Mouse (Mus musculus) olfactory bulb, adult 2 months (tissue): ENCODE measurements at regions not wholly inside any gene's neighbourhood (a gene's known extent, or its start where the extent isn't known, plus 50 kb on each side); places are given as distances from the start of the nearest gene placed in this dataset.

Experiments used
- CTCF ChIP-seq: fragments of 200-500 bp; IDR thresholded peaks from 2 replicates; pipeline ENCODE4 v1.5.1; 2012; ENCODE audit warnings: low read depth, mild to moderate bottlenecking, low read length, moderate library complexity; ENCODE audit not compliant: insufficient read depth
- POLR2A ChIP-seq: fragments of 200-500 bp; IDR thresholded peaks from 2 replicates; pipeline ENCODE4 v1.6.1; 2012; ENCODE audit warnings: mild to moderate bottlenecking, low read depth, low read length, moderate library complexity; ENCODE audit not compliant: insufficient read depth

GRCm38 (mm10) chr14:103969305-103969704 lies 125.1 kb upstream of the Ednrb start:
- no peak for TF ChIP-seq POLR2A
- no peak for TF ChIP-seq CTCF
